In the genomic region with DNA sequence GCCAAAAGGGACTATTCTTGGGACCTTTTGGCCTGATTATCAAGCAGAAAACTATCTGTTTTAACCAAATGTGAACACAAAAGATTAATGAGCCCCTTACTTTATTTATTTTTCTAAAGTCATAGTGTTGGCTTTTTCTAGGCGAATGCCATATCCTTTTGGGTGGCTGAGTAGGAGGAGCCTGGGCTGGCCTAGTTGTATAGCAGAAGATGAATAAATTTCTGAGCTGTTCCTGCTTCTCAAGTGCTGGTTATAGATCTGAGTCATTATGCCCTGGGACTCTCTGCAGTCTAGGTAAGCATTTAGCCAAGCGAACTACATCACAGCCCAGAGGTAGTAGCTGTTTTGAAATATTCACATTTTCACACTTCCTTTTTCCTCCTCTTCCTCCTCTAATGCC, we compare ENCODE assay signal across 25 mouse cellular contexts. TPM values are rescaled to one million over a fixed set of nuclear protein-coding genes. Genes with fewer than 3 reads are reported as not detected.
A peak's percentile ranks its signal among the peaks of the same experiment; 100 is the strongest.
DNase-seq lines count a peak whose midpoint lies in the region; ATAC-seq and TF ChIP-seq lines count a peak whose summit lies in the region.
"Had no signal": no experiment of that assay in that cellular context is flagged by ENCODE, and none has a peak within 500 bp of the region (broad histone marks: within the 10 kb centered on the region; RNA-seq: fewer than 3 reads in every experiment).

No protein-coding gene starts in this region.

- no peak overlapping the region for H3K4me2 ChIP-seq in CH12.LX (ENCODE audit: insufficient read depth, low read depth, poor library complexity, severe bottlenecking)
- H3K4me2 ChIP-seq: embryonic facial prominence, embryonic 12.5 days; forebrain, embryonic 12.5 days; hindbrain, embryonic 14.5 days; midbrain, embryonic 12.5 days; stomach, embryonic 15.5 days had no signal

- H3K9me3 ChIP-seq in CH12.LX (replicated peaks; ENCODE audit: low read length): no peaks in the 10 kb centered on the region
- H3K9me3 ChIP-seq: embryonic facial prominence, embryonic 12.5 days; forebrain, embryonic 12.5 days; limb, embryonic 10.5 days; midbrain, embryonic 12.5 days; stomach, embryonic 15.5 days had no signal

- intact Hi-C loops in heart, postnatal 36 days (cut with DNase I): loop anchor here (10.0 kb wide), 2 partner anchors 229 to 451 kb away; partner anchors contain the start of gene Sin3a
- intact Hi-C loops in left cerebral cortex, adult 2 months (cut with DNase I): no loop called here

- dilution Hi-C loops in CH12.LX (cut with MboI; ENCODE audit: extremely low pct_ligation_motif_present, extremely low pct_unique_long_range_greater_than_20kb, low sequenced_read_pairs): no loop called here

- no peak overlapping the region for H3K4me3 ChIP-seq in left cerebral cortex, adult 2 months
- no peak overlapping the region for H3K4me3 ChIP-seq in CH12.LX (replicated peaks in 1 of 3; ENCODE audit: low read depth in 2 of 3, low read length in 2 of 3, poor library complexity in 1 of 3)
- H3K4me3 ChIP-seq: embryonic facial prominence, embryonic 12.5 days; forebrain, embryonic 12.5 days; limb, embryonic 10.5 days; midbrain, embryonic 12.5 days; stomach, embryonic 15.5 days had no signal

- TF ChIP-seq POLR2A in CH12.LX (IDR thresholded peaks at IDR 0.05; ENCODE audit: low read depth, low read length): no peak

- no peak for TF ChIP-seq CTCF in left cerebral cortex, adult 2 months (IDR thresholded peaks at IDR 0.05)
- no peak for TF ChIP-seq CTCF in CH12.LX (conservative IDR thresholded peaks at IDR 0.05 in 1 of 2, IDR thresholded peaks at IDR 0.05 in 1 of 2; ENCODE audit: low read depth in 2 of 2, low read length in 2 of 2)

- H3K4me1 ChIP-seq in CH12.LX (ENCODE audit: control insufficient read depth in 1 of 2, insufficient read depth in 2 of 2): peaks cover 0 to 43% of the 10 kb centered on the region in 2 experiments; a peak in 2 of 4 replicates

- peaks cover 74% of the 10 kb centered on the region for H3K79me2 ChIP-seq in CH12.LX (replicated peaks; ENCODE audit: control insufficient read depth, extremely low read depth, insufficient read depth, poor library complexity, severe bottlenecking)

- in situ Hi-C loops in CH12.LX (cut with MboI; ENCODE audit: low pct_ligation_motif_present, low pct_unique_long_range_greater_than_20kb, low sequenced_read_pairs): no loop called here

- no peaks in the 10 kb centered on the region for H3K27me3 ChIP-seq in CH12.LX (replicated peaks)
- H3K27me3 ChIP-seq: embryonic facial prominence, embryonic 12.5 days; forebrain, embryonic 12.5 days; midbrain, embryonic 12.5 days; stomach, embryonic 15.5 days had no signal

- peak; percentile 62 for DNase-seq in heart, adult 11 months
- DNase-seq in heart, postnatal 36 days: no peak
- DNase-seq in left cerebral cortex, adult 2 months (ENCODE audit: extremely low spot score in 1 of 2, low spot score in 2 of 2): no peak
- DNase-seq in left cerebral cortex, adult 8-10 months (ENCODE audit: low spot score in 2 of 2): no peak
- peak; percentile 51 for DNase-seq in CH12.LX (ENCODE audit: extremely low read depth)
- no peak for DNase-seq in thymus, adult 18-20 months
- DNase-seq: adrenal gland, postnatal 25 days; cerebellum, postnatal 10 days; gastrocnemius, postnatal 14 days; heart, postnatal 4 days; kidney, adult 18-20 months; layer of hippocampus, adult 9-11 months; liver, postnatal 0 days; thymus, postnatal 36 days had no signal

- TF ChIP-seq RAD21 in CH12.LX (IDR thresholded peaks at IDR 0.05; ENCODE audit: low read depth, low read length): no peak

- H3K27ac ChIP-seq in left cerebral cortex, adult 2 months: 0 out of 2 replicates have a peak overlapping the region, but pooled peaks have one; percentile 24
- H3K27ac ChIP-seq in CH12.LX (ENCODE audit: insufficient read depth, low read depth): no peak overlapping the region
- H3K27ac ChIP-seq: embryonic facial prominence, embryonic 12.5 days; forebrain, embryonic 12.5 days; hindbrain, embryonic 14.5 days; limb, embryonic 10.5 days; midbrain, embryonic 12.5 days; stomach, embryonic 15.5 days had no signal

- TF ChIP-seq EP300 in CH12.LX (IDR thresholded peaks at IDR 0.05; ENCODE audit: low read length): no peak

- ATAC-seq in granulocyte monocyte progenitor cell, adult 5-6 weeks (replicated peaks; ENCODE audit: poor library complexity, severe bottlenecking): peak; percentile 24
- ATAC-seq: inflammation-experienced regulatory T-cells, adult 6 months; liver, postnatal 0 days; lung, postnatal 0 days had no signal

- H3K9ac ChIP-seq in CH12.LX (ENCODE audit: insufficient read depth, low read depth): 0 out of 2 replicates have a peak overlapping the region, but pooled peaks have one; percentile 5
- H3K9ac ChIP-seq: embryonic facial prominence, embryonic 12.5 days; forebrain, embryonic 12.5 days; hindbrain, embryonic 14.5 days; liver, postnatal 0 days; midbrain, embryonic 12.5 days; stomach, embryonic 15.5 days had no signal

- peaks cover 12 to 33% of the 10 kb centered on the region in 2 experiments for H3K36me3 ChIP-seq in CH12.LX (replicated peaks in 1 of 2; ENCODE audit: control insufficient read depth in 1 of 2, insufficient read depth in 1 of 2, low read length in 1 of 2)
- H3K36me3 ChIP-seq: embryonic facial prominence, embryonic 12.5 days; midbrain, embryonic 12.5 days had no signal

TF ChIP-seq in CH12.LX, 34 proteins besides CTCF, POLR2A, EP300 and RAD21 (continues in another document):
- no peak for TF ChIP-seq MXI1 (IDR thresholded peaks at IDR 0.05; ENCODE audit: low read depth, low read length)
- TF ChIP-seq ZNF384 (IDR thresholded peaks at IDR 0.05; ENCODE audit: low read depth, low read length): no peak
- TF ChIP-seq BHLHE40 (IDR thresholded peaks at IDR 0.05; ENCODE audit: low read depth, low read length): no peak
- no peak for TF ChIP-seq RCOR1 (conservative IDR thresholded peaks at IDR 0.05; ENCODE audit: low read depth, low read length)
- no peak for TF ChIP-seq ZC3H11A (IDR thresholded peaks at IDR 0.05; ENCODE audit: low read depth, low read length)
- TF ChIP-seq USF2 (conservative IDR thresholded peaks at IDR 0.05; ENCODE audit: low read depth, low read length): no peak
- TF ChIP-seq MAZ (IDR thresholded peaks at IDR 0.05; ENCODE audit: low read depth, low read length): no peak
- TF ChIP-seq CHD2 (IDR thresholded peaks at IDR 0.05; ENCODE audit: low read length): no peak
- TF ChIP-seq USF1 (IDR thresholded peaks at IDR 0.05; ENCODE audit: low read depth, low read length): no peak
- no peak for TF ChIP-seq E2F4 (IDR thresholded peaks at IDR 0.05; ENCODE audit: insufficient replicate concordance, low read depth, low read length)
- TF ChIP-seq JUN (IDR thresholded peaks at IDR 0.05; ENCODE audit: insufficient read depth, low read depth, low read length): no peak
- TF ChIP-seq GABPA (IDR thresholded peaks at IDR 0.05; ENCODE audit: insufficient replicate concordance, low read depth, low read length): no peak
- TF ChIP-seq ZMIZ1 (IDR thresholded peaks at IDR 0.05; ENCODE audit: low read depth, low read length): no peak
- TF ChIP-seq NRF1 (IDR thresholded peaks at IDR 0.05; ENCODE audit: low read depth, low read length): no peak

RNA-seq across cellular contexts. Expression of gene Cox5a, which starts 4.4 kb away (rescaled TPM):
- total RNA-seq in heart, postnatal 36 days (2021): 1,000 to 10,000 TPM; 2,624 to 2,673 TPM
- total RNA-seq in left cerebral cortex, adult 2 months (2021): 100 to 1,000 TPM; 374 to 440 TPM
- 100 to 1,000 TPM; 378 to 411 (median 394) TPM for total RNA-seq in left cerebral cortex, adult 8-10 months (2022)
- total RNA-seq in CH12.LX (2012; rRNA removed) (179 and 203 TPM in 2 replicates), CH12.LX (2014; rRNA removed) (229 and 257 TPM in 2 replicates)
- polyA plus RNA-seq in CH12.LX (2012; ENCODE audit: insufficient read length, low read depth): 255 and 279 TPM in 2 replicates
- 540 and 741 TPM in 2 replicates for total RNA-seq in granulocyte monocyte progenitor cell, adult 5-6 weeks (2014; fragmentation: Nextera tagmentation)
- 121 and 142 TPM in 2 replicates for total RNA-seq in granulocyte monocyte progenitor cell, adult 5-6 weeks (2017)

RNA-seq across cellular contexts. Expression of gene Fam219b, which starts 11.8 kb away (rescaled TPM):
- 1 to 10 TPM; 7.2 to 8.3 TPM for total RNA-seq in heart, postnatal 36 days (2021)
- total RNA-seq in left cerebral cortex, adult 2 months (2021): 10 to 100 TPM; 18.1 to 21.6 TPM
- total RNA-seq in left cerebral cortex, adult 8-10 months (2022): 10 to 100 TPM; 18.0 to 21.8 (median 20.4) TPM
- total RNA-seq in CH12.LX (2012; rRNA removed): 10.6 and 11.8 TPM in 2 replicates
- total RNA-seq in CH12.LX (2014; rRNA removed): 8.3 and 9.3 TPM in 2 replicates
- 9.2 and 10.2 TPM in 2 replicates for polyA plus RNA-seq in CH12.LX (2012; ENCODE audit: insufficient read length, low read depth)
- total RNA-seq in granulocyte monocyte progenitor cell, adult 5-6 weeks (2014; fragmentation: Nextera tagmentation): 7.3 and 7.5 TPM in 2 replicates
- total RNA-seq in granulocyte monocyte progenitor cell, adult 5-6 weeks (2017): 11.4 and 12.6 TPM in 2 replicates

RNA-seq across cellular contexts. Expression of gene Rpp25, which starts 21.7 kb away (rescaled TPM):
- 1 to 10 TPM; 1.0 to 2.1 TPM for total RNA-seq in heart, postnatal 36 days (2021)
- total RNA-seq in left cerebral cortex, adult 2 months (2021): 10 to 100 TPM; 16.9 to 18.5 TPM
- total RNA-seq in left cerebral cortex, adult 8-10 months (2022): 10 to 100 TPM; 16.0 to 19.5 (median 17.7) TPM
- total RNA-seq in CH12.LX (2012; rRNA removed) (0.21 TPM in 1 of 2 replicates, not detected in the other), CH12.LX (2014; rRNA removed) (not detected in 2 replicates)
- polyA plus RNA-seq in CH12.LX (2012; ENCODE audit: insufficient read length, low read depth): not detected in 2 replicates
- total RNA-seq in granulocyte monocyte progenitor cell, adult 5-6 weeks (2014; fragmentation: Nextera tagmentation): 0.32 TPM in 1 of 2 replicates, not detected in the other
- 0.46 TPM in 1 of 2 replicates, not detected in the other for total RNA-seq in granulocyte monocyte progenitor cell, adult 5-6 weeks (2017)
- total RNA-seq: gastrocnemius, postnatal 14 days; liver, adult 2 months; monocyte, adult 5-6 weeks had no signal
- polyA plus RNA-seq: inflammation-experienced regulatory T-cells, adult 6 months; liver, adult 2 months had no signal

RNA-seq across cellular contexts. Expression of gene Mpi, which starts 27.0 kb away (rescaled TPM):
- 100 to 1,000 TPM; 129 to 161 TPM for total RNA-seq in heart, postnatal 36 days (2021)
- 10 to 100 TPM; 63.4 to 76.9 TPM for total RNA-seq in left cerebral cortex, adult 2 months (2021)
- total RNA-seq in left cerebral cortex, adult 8-10 months (2022): 10 to 100 TPM; 64.0 to 74.0 (median 66.0) TPM
- total RNA-seq in CH12.LX (2012; rRNA removed) (28.6 and 33.2 TPM in 2 replicates), CH12.LX (2014; rRNA removed) (28.2 and 29.0 TPM in 2 replicates)
- 36.7 and 37.3 TPM in 2 replicates for polyA plus RNA-seq in CH12.LX (2012; ENCODE audit: insufficient read length, low read depth)
- 10.8 and 23.1 TPM in 2 replicates for total RNA-seq in granulocyte monocyte progenitor cell, adult 5-6 weeks (2014; fragmentation: Nextera tagmentation)
- 13.9 and 17.8 TPM in 2 replicates for total RNA-seq in granulocyte monocyte progenitor cell, adult 5-6 weeks (2017)

RNA-seq across cellular contexts. Expression of gene Scamp2, which starts 35.2 kb away (rescaled TPM):
- total RNA-seq in heart, postnatal 36 days (2021): 10 to 100 TPM; 25.8 to 29.4 TPM
- total RNA-seq in left cerebral cortex, adult 2 months (2021): 10 to 100 TPM; 19.8 to 22.3 TPM
- 10 to 100 TPM; 22.7 to 29.9 (median 27.9) TPM for total RNA-seq in left cerebral cortex, adult 8-10 months (2022)
- 52.2 and 60.9 TPM in 2 replicates for total RNA-seq in CH12.LX (2012; rRNA removed)
- total RNA-seq in CH12.LX (2014; rRNA removed): 38.6 and 46.4 TPM in 2 replicates
- 77.2 and 91.6 TPM in 2 replicates for polyA plus RNA-seq in CH12.LX (2012; ENCODE audit: insufficient read length, low read depth)
- 66.9 and 68.5 TPM in 2 replicates for total RNA-seq in granulocyte monocyte progenitor cell, adult 5-6 weeks (2014; fragmentation: Nextera tagmentation)
- total RNA-seq in granulocyte monocyte progenitor cell, adult 5-6 weeks (2017): 26.8 and 38.2 TPM in 2 replicates

Comparison
In these comparisons a context has a peak if more than half of its experiments do, and no peak if none do; other contexts are left out.
1. DNase-seq: peak in heart, adult 11 months (single experiment) and CH12.LX (single experiment); none in heart, postnatal 36 days (0 of 2), left cerebral cortex, adult 2 months (0 of 2), left cerebral cortex, adult 8-10 months (0 of 2) and thymus, adult 18-20 months (0 of 2).
2. RNA of gene Rpp25, which starts 21.7 kb away (total RNA-seq): 16.0 to 19.5 TPM in left cerebral cortex, adult 8-10 months and 16.9 to 18.5 TPM in left cerebral cortex, adult 2 months; 1.0 to 2.1 TPM in heart, postnatal 36 days, 0.32 to 0.46 TPM in granulocyte monocyte progenitor cell, adult 5-6 weeks and 0.21 TPM in CH12.LX; every median in the first group is over 4 times any median in the second.